Mouse (Mus musculus) heart, embryonic 13.5 days (tissue): Measurements from ENCODE around the gene Slc25a43. TPM values are rescaled to one million over a fixed set of nuclear protein-coding genes. Genes with fewer than 3 reads are reported as not detected.
"Not testable (repeated sequence)": the region's sequence is repeated elsewhere in the genome, so short reads cannot be mapped to it uniquely, and the experiment has no call there.

Experiments used
- ATAC-seq: fragments of 200-750 bp; cut with Nextera tagmentation; 2 replicates; pipeline ENCODE4 v1.8.0; 2017; ENCODE audit warnings: moderate TSS enrichment; ENCODE audit not compliant: insufficient number of reproducible peaks, low FRiP score, low TSS enrichment; ENCODE audit errors: extremely low read depth
- H3K27ac ChIP-seq: fragments of 300-500 bp; sonication (generic); replicated peaks from 2 replicates; pipeline ENCODE4 v1.5.1; 2015; ENCODE audit warnings: moderate library complexity, mild to moderate bottlenecking, inconsistent platforms
- H3K27me3 ChIP-seq: fragments of 300-500 bp; sonication (generic); replicated peaks from 2 replicates; pipeline ENCODE4 v1.6.1; 2015; ENCODE audit warnings: mild to moderate bottlenecking, inconsistent platforms
- H3K36me3 ChIP-seq: fragments of 300-500 bp; sonication (generic); 2 replicates; pipeline ENCODE4 v1.6.1; 2015; ENCODE audit warnings: mild to moderate bottlenecking, inconsistent platforms
- H3K4me1 ChIP-seq: fragments of 300-500 bp; sonication (generic); 2 replicates; pipeline ENCODE4 v1.6.1; 2015; ENCODE audit warnings: inconsistent platforms
- H3K4me2 ChIP-seq: fragments of 300-500 bp; sonication (generic); 2 replicates; pipeline ENCODE4 v1.6.1; 2015; ENCODE audit warnings: inconsistent platforms, mild to moderate bottlenecking, moderate library complexity
- H3K4me3 ChIP-seq: fragments of 300-500 bp; sonication (generic); 2 replicates; pipeline ENCODE4 v1.5.1; 2015; ENCODE audit warnings: moderate library complexity, mild to moderate bottlenecking, inconsistent platforms
- H3K9ac ChIP-seq: fragments of 300-500 bp; sonication (generic); 2 replicates; pipeline ENCODE4 v1.6.1; 2015; ENCODE audit warnings: inconsistent platforms, mild to moderate bottlenecking, moderate library complexity
- H3K9me3 ChIP-seq: fragments of 300-500 bp; sonication (generic); 2 replicates; pipeline ENCODE4 v1.6.1; 2016; ENCODE audit warnings: inconsistent platforms
- WGBS: fragments of 180-500 bp; shearing (Covaris S2); methylation state at CpG from one replicate; pipeline ENCODE4 v1.1.7; 2015; ENCODE audit warnings: mixed read lengths; 5-methylcytosine and 5-hydroxymethylcytosine counted together
- polyA plus RNA-seq: library from polyadenylated mRNA; unstranded; fragments of >200 nt; fragmentation: Nextera tagmentation; extraction: Ambion mirVana; gene quantifications from 2 replicates; pipeline ENCODE4 v1.2.1, GENCODE M21; 2015

The Slc25a43 gene
- polyA plus RNA-seq, 1 experiment from 2014 or later = 3.0 TPM

DNA sequence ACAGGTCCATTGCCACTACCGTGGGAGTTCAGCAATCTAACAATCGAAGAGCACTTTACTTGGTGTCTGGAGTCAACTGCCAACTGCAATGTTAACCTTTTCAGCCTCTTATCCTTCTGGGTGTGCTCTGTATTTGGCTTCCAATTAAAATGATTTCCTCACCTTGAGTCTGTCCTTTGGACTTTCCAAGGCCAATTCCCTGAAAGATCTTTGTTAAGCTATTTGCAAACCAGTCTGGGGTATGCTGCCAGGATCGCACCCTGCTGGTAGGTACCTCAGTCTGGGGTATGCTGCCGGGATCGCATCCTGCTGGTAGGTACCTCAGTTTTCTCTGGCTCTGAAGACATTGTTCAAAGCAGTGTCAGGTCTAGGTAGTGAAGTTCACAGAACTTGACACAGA, 51.1 kb downstream of the Slc25a43 start:
- H3K27me3 ChIP-seq = no peaks in the 10 kb centered on the region
- H3K9me3 ChIP-seq = no peaks in the 10 kb centered on the region
- no peak overlapping the region for H3K9ac ChIP-seq
- H3K4me1 ChIP-seq = peaks cover 3% of the 10 kb centered on the region; the same call in 1 of the 2 replicates
- 60% methylated on average over 5 of the region's 5 CpGs for WGBS
- no peak overlapping the region for H3K27ac ChIP-seq
- H3K4me3 ChIP-seq = no peak overlapping the region
- H3K4me2 ChIP-seq = no peak overlapping the region
- no peak for ATAC-seq
- peaks cover 16% of the 10 kb centered on the region for H3K36me3 ChIP-seq

DNA sequence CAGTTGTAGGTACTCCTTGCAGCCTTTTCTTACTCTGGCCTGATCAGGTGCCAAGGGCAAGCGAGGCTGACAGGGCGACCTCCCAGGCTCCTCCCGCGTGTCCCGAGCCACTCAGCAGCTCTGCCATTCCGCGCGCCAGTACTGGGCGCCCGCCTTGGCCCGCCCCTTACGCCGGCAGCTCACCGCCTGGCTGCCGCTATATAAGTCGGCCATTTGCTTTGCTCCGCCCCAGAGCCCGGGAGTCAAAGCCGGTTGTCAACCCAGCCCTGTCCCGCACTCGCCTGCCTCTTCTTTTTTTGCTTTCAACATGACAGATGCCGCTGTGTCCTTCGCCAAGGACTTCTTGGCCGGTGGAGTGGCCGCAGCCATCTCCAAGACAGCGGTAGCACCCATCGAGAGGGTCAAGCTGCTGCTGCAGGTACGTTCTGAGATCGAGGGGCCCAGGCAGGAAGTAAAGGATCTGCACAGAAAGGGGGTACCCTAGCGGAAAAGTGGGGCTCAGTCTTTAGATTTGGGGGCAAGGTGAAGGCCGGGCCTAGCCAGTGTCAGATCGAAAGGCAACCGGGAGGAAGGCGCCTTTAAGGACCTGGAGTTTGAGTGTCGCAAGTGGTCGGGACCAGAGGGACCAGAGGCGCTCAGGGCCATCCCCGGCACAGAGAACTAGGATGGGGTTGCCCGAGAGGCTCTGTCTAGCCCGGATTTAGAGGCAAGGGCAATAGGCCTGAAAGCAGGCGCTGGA, 52.1 kb downstream of the Slc25a43 start, which contains the start of gene Slc25a5:
Gene Slc25a5, plus strand, starts transcription at position 228 of the 739 bp plus-strand sequence.
- Histone ChIP-seq H3K9me3 (no peaks in the 10 kb centered on the region), H3K4me2 (peak within 1 kb of the TSS; percentile 65), H3K9ac (peak within 1 kb of the TSS; percentile 91), H3K4me3 (peak within 1 kb of the TSS; percentile 68), H3K4me1 (peaks cover 3% of the 10 kb centered on the region; the same call in 1 of the 2 replicates), H3K36me3 (peaks cover 16% of the 10 kb centered on the region), H3K27me3 (no peaks in the 10 kb centered on the region), H3K27ac (peak within 1 kb of the TSS; percentile 95)
- 9% methylated on average over 41 of the region's 41 CpGs for WGBS
- ATAC-seq = peak; percentile 87

- Histone ChIP-seq H3K4me3 (peak overlapping the region; percentile 68), H3K36me3 (peaks cover 16% of the 10 kb centered on the region), H3K27me3 (no peaks in the 10 kb centered on the region), H3K4me1 (peaks cover 3% of the 10 kb centered on the region; the same call in 1 of the 2 replicates), H3K9me3 (no peaks in the 10 kb centered on the region), H3K4me2 (peak overlapping the region; percentile 65), H3K27ac (peak overlapping the region; percentile 95), H3K9ac (peak overlapping the region; percentile 91)
- peak; percentile 74 for ATAC-seq
- 19% methylated on average over 40 of the region's 41 CpGs for WGBS
Observed at GRCm38 (mm10) chrX:36796163-36796581, 52.7 kb downstream of the Slc25a43 start.

DNA sequence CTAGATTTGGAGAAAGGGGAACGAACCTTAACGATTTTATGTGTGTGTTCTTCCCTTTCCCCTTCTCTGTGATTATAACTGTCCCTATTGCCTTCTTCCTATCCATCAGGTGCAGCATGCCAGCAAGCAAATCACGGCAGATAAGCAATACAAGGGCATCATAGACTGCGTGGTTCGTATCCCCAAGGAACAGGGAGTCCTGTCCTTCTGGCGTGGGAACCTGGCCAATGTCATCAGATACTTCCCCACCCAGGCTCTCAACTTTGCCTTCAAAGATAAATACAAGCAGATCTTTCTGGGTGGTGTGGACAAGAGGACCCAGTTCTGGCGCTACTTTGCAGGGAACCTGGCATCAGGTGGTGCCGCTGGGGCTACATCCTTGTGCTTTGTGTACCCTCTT, 53.3 kb downstream of the Slc25a43 start:
- Histone ChIP-seq H3K4me3 (peak overlapping the region; percentile 68), H3K36me3 (peaks cover 16% of the 10 kb centered on the region), H3K27ac (peak overlapping the region; percentile 95), H3K9ac (peak overlapping the region; percentile 91), H3K4me2 (peak overlapping the region; percentile 65)
- H3K27me3 ChIP-seq, H3K9me3 ChIP-seq, H3K4me1 ChIP-seq, ATAC-seq: not testable (repeated sequence)
- 48% methylated on average over 8 of the region's 8 CpGs for WGBS

GRCm38 (mm10) chrX:36799131-36799879, 55.8 kb downstream of the Slc25a43 start:
- WGBS = 45% methylated on average over 6 of the region's 6 CpGs
- no peak overlapping the region for H3K4me3 ChIP-seq
- H3K27me3 ChIP-seq = no peaks in the 10 kb centered on the region
- peaks cover 16% of the 10 kb centered on the region for H3K36me3 ChIP-seq
- H3K4me1 ChIP-seq = peaks cover 3% of the 10 kb centered on the region; the same call in 1 of the 2 replicates
- H3K27ac ChIP-seq = no peak overlapping the region
- no peaks in the 10 kb centered on the region for H3K9me3 ChIP-seq
- ATAC-seq = no peak
- no peak overlapping the region for H3K4me2 ChIP-seq
- no peak overlapping the region for H3K9ac ChIP-seq

- Histone ChIP-seq H3K27me3 (no peaks in the 10 kb centered on the region), H3K27ac (no peak overlapping the region), H3K9ac (no peak overlapping the region), H3K9me3 (no peaks in the 10 kb centered on the region), H3K4me3 (no peak overlapping the region), H3K4me2 (no peak overlapping the region), H3K4me1 (peaks cover 5% of the 10 kb centered on the region; the same call in 1 of the 2 replicates), H3K36me3 (peaks cover 5% of the 10 kb centered on the region)
- 67% methylated on average over 5 of the region's 5 CpGs for WGBS
- no peak for ATAC-seq
Observed at GRCm38 (mm10) chrX:36803189-36803588, 59.7 kb downstream of the Slc25a43 start.

- ATAC-seq = no peak
- Histone ChIP-seq H3K9ac (no peak overlapping the region), H3K27me3 (no peaks in the 10 kb centered on the region), H3K9me3 (no peaks in the 10 kb centered on the region), H3K27ac (no peak overlapping the region), H3K36me3 (no peaks in the 10 kb centered on the region), H3K4me2 (no peak overlapping the region), H3K4me3 (no peak overlapping the region), H3K4me1 (peaks cover 5% of the 10 kb centered on the region; the same call in 1 of the 2 replicates)
- WGBS = 70% methylated on average over 5 of the region's 5 CpGs
Observed at GRCm38 (mm10) chrX:36804196-36804595, 60.7 kb downstream of the Slc25a43 start.

- Histone ChIP-seq H3K27ac (no peak overlapping the region), H3K4me1 (peaks cover 5% of the 10 kb centered on the region; the same call in 1 of the 2 replicates), H3K36me3 (no peaks in the 10 kb centered on the region), H3K4me3 (no peak overlapping the region), H3K27me3 (no peaks in the 10 kb centered on the region), H3K9me3 (no peaks in the 10 kb centered on the region), H3K4me2 (no peak overlapping the region), H3K9ac (no peak overlapping the region)
- ATAC-seq = no peak
- WGBS = 55% methylated on average over 5 of the region's 5 CpGs
Observed at GRCm38 (mm10) chrX:36805466-36806235, 62.2 kb downstream of the Slc25a43 start.

DNA sequence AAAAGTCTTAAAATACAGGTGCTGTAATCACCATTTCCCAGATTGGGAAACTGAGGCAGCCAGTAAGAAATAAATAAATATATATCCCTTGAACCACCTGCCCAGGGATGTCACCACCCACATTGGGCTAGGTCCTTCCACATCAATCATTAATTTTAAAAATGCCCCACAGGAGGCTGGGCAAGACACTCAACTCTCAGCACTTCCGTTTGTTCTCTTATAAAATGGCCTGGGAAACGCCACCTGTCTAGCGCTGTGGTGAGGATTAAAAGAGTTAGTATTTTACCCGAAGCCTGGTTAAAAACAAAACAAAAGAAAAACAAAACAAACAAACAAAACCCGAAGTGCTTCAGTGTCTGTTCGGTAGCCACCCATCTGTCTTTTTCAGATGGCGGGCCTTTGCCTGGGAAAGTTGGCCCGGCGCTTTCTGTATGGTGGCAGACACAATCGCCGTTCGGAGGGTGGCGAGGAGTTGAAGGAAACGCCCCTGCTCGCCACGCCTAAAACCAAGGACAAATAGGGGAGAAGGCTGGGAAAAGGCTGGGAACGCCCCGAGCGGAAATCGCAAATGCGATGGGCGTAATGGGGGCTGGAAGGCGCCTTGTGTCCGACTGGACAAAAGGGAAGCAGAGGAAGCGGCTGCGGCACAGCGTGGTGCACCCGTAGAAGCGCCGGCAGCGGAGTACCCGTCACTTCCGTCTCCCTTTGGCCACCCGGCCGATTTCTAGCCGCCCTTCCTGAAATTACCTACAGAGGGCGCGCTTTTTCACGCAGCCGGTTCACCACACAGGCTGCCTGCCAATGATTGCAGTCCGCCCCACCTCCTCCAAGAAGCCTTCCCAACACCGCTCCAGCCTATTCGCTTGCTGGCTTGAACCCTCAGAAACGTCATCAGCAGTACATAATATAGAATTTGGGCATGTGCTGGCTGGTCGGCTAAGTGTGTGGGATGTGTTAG, 64.2 kb downstream of the Slc25a43 start:
- H3K4me2 ChIP-seq = peak overlapping the region; percentile 67
- peak; percentile 77 for ATAC-seq
- WGBS = 12% methylated on average over 45 of the region's 45 CpGs
- peak overlapping the region; percentile 61 for H3K9ac ChIP-seq
- no peaks in the 10 kb centered on the region for H3K9me3 ChIP-seq
- no peaks in the 10 kb centered on the region for H3K27me3 ChIP-seq
- H3K4me1 ChIP-seq = peaks cover 5% of the 10 kb centered on the region; the same call in 1 of the 2 replicates
- H3K36me3 ChIP-seq = no peaks in the 10 kb centered on the region
- H3K4me3 ChIP-seq = peak overlapping the region; percentile 40
- H3K27ac ChIP-seq = peak overlapping the region; percentile 60

DNA sequence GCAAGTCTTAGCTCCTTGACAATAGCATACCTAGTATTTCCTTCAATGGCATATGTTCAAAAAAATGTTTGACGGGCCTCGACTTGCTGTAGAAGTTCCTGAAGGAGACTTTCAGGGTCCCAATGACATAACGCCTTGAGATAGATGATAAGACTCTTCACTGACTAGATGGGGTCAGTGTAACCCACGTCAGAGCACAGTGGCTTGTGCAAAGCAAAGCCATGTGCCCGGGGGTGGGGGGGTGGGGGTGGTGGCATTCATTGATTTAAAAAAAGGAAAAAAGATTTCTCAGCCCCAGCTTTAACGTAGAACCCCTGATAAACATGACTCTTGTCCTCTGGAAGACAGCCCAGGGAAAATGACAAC, 64.8 kb downstream of the Slc25a43 start:
- H3K27me3 ChIP-seq = no peaks in the 10 kb centered on the region
- H3K4me1 ChIP-seq = peaks cover 5% of the 10 kb centered on the region; the same call in 1 of the 2 replicates
- H3K4me2 ChIP-seq = peak overlapping the region; percentile 67
- 0 out of 2 replicates have a peak overlapping the region, but pooled peaks have one; percentile 61 for H3K9ac ChIP-seq
- no peak for ATAC-seq
- no peaks in the 10 kb centered on the region for H3K36me3 ChIP-seq
- H3K4me3 ChIP-seq = peak overlapping the region; percentile 40
- peak overlapping the region; percentile 60 for H3K27ac ChIP-seq
- H3K9me3 ChIP-seq = no peaks in the 10 kb centered on the region
- 46% methylated on average over 6 of the region's 6 CpGs for WGBS
